Mouse (Mus musculus): ENCODE data around the gene 1190007I07Rik. TPM values are rescaled to one million over a fixed set of nuclear protein-coding genes. Genes with fewer than 3 reads are reported as not detected.
"Not testable (repeated sequence)": the region's sequence is repeated elsewhere in the genome, so short reads cannot be mapped to it uniquely, and the experiment has no call there.

Gene 1190007I07Rik
- total and polyA plus RNA-seq, 3 experiments, result 35.7 to 70.5 (median 53.6) TPM

GRCm38 (mm10) chr10:82629586-82630255 lies 6.7 kb upstream of the 1190007I07Rik start, which contains the start of gene Tdg:
Gene Tdg (plus strand): TSS chr10:82629828.
- H3K36me3 ChIP-seq (replicated peaks in 1 of 2; ENCODE audit: control insufficient read depth in 1 of 2, insufficient read depth in 1 of 2, low read length in 1 of 2), result peaks cover 0 to 28% of the 10 kb centered on the region in 2 experiments
- H3K9ac ChIP-seq (ENCODE audit: insufficient read depth, low read depth), result peak within 1 kb of the TSS; percentile 98
- H3K4me1 ChIP-seq (ENCODE audit: control insufficient read depth in 1 of 2, insufficient read depth in 2 of 2), result peaks cover 4 to 26% of the 10 kb centered on the region in 2 experiments; a peak in 3 of 4 replicates
- in situ Hi-C loops (cut with MboI; ENCODE audit: low pct_ligation_motif_present, low pct_unique_long_range_greater_than_20kb, low sequenced_read_pairs); H3K9me3 ChIP-seq (replicated peaks; ENCODE audit: low read length); H3K27me3 ChIP-seq (replicated peaks); dilution Hi-C loops (cut with MboI; ENCODE audit: extremely low pct_ligation_motif_present, extremely low pct_unique_long_range_greater_than_20kb, low sequenced_read_pairs): not testable (repeated sequence)
- peak within 1 kb of the TSS; percentile 86 to 93 (median 90) for H3K4me3 ChIP-seq (replicated peaks in 1 of 3; ENCODE audit: low read depth in 2 of 3, low read length in 2 of 3, poor library complexity in 1 of 3)
- 0 out of 2 replicates have a peak, but pooled peaks have one; percentile 12 for TF ChIP-seq IRF4 (IDR thresholded peaks at IDR 0.05; ENCODE audit: low read depth, low read length)
- peak; percentile 65; the same call in 1 of the 2 replicates for TF ChIP-seq CHD2 (IDR thresholded peaks at IDR 0.05; ENCODE audit: low read length)
- peak; percentile 82 for TF ChIP-seq NRF1 (IDR thresholded peaks at IDR 0.05; ENCODE audit: low read depth, low read length)
- 0 out of 2 replicates have a peak, but pooled peaks have one; percentile 39 for TF ChIP-seq RCOR1 (conservative IDR thresholded peaks at IDR 0.05; ENCODE audit: low read depth, low read length)
- peak; percentile 88 for TF ChIP-seq USF1 (IDR thresholded peaks at IDR 0.05; ENCODE audit: low read depth, low read length)
- peak; percentile 63 for TF ChIP-seq BHLHE40 (IDR thresholded peaks at IDR 0.05; ENCODE audit: low read depth, low read length)
- TF ChIP-seq MAFK (IDR thresholded peaks at IDR 0.05; ENCODE audit: insufficient replicate concordance, low read length), result peak; percentile 33; the same call in 1 of the 2 replicates
- TF ChIP-seq HCFC1 (IDR thresholded peaks at IDR 0.05; ENCODE audit: low read depth, low read length), result peak; percentile 71
- peak; percentile 46 for TF ChIP-seq MEF2A (IDR thresholded peaks at IDR 0.05; ENCODE audit: borderline replicate concordance, low read depth, low read length)
- TF ChIP-seq MAX (IDR thresholded peaks at IDR 0.05; ENCODE audit: low read length), result peak; percentile 91
- peak; percentile 78 for TF ChIP-seq MXI1 (IDR thresholded peaks at IDR 0.05; ENCODE audit: low read depth, low read length)
- peak; percentile 22 for TF ChIP-seq ETS1 (conservative IDR thresholded peaks at IDR 0.05; ENCODE audit: low read depth, low read length)
- TF ChIP-seq USF2 (conservative IDR thresholded peaks at IDR 0.05; ENCODE audit: low read depth, low read length), result peak; percentile 81
- 0 out of 2 replicates have a peak, but pooled peaks have one; percentile 40 for TF ChIP-seq MAZ (IDR thresholded peaks at IDR 0.05; ENCODE audit: low read depth, low read length)
- TF ChIP-seq TCF12 (IDR thresholded peaks at IDR 0.05; ENCODE audit: low read depth, low read length), result peak; percentile 78; the same call in 1 of the 2 replicates
- TF ChIP-seq POLR2A (IDR thresholded peaks at IDR 0.05; ENCODE audit: low read depth, low read length), result peak; percentile 71
- peak; percentile 78 for TF ChIP-seq ELF1 (IDR thresholded peaks at IDR 0.05; ENCODE audit: low read depth, low read length)
- peak; percentile 58; the same call in 1 of the 2 replicates for TF ChIP-seq KAT2A (IDR thresholded peaks at IDR 0.05; ENCODE audit: insufficient replicate concordance, low read length)
- TF ChIP-seq TBP (conservative IDR thresholded peaks at IDR 0.05; ENCODE audit: low read depth, low read length), result 0 out of 2 replicates have a peak, but pooled peaks have one; percentile 48
- peak; percentile 70 for TF ChIP-seq ZMIZ1 (IDR thresholded peaks at IDR 0.05; ENCODE audit: low read depth, low read length)
- peak; percentile 85 for TF ChIP-seq NELFE (IDR thresholded peaks at IDR 0.05; ENCODE audit: low read depth, low read length)
- TF ChIP-seq POLR2AphosphoS2 (IDR thresholded peaks at IDR 0.05; ENCODE audit: low read depth, low read length), result peak; percentile 75; the same call in 1 of the 2 replicates
- peak within 1 kb of the TSS; percentile 83 for H3K4me2 ChIP-seq (ENCODE audit: insufficient read depth, low read depth, poor library complexity, severe bottlenecking)
- H3K79me2 ChIP-seq (replicated peaks; ENCODE audit: control insufficient read depth, extremely low read depth, insufficient read depth, poor library complexity, severe bottlenecking), result peaks cover 27% of the 10 kb centered on the region
- peak; percentile 93 for DNase-seq (ENCODE audit: extremely low read depth)
- peak within 1 kb of the TSS; percentile 94 for H3K27ac ChIP-seq (ENCODE audit: insufficient read depth, low read depth)

Measured in CH12.LX (cell line).